In genomic region chr1:183344886-183345816, GRCm38 (mm10) we compare ENCODE assay signal across 8 mouse cellular contexts. TPM values are rescaled to one million over a fixed set of nuclear protein-coding genes. Genes with fewer than 3 reads are reported as not detected.
DNase-seq lines count a peak whose midpoint lies in the region; ATAC-seq and TF ChIP-seq lines count a peak whose summit lies in the region.

No protein-coding gene starts in this region.

- H3K27me3 ChIP-seq in heart, embryonic 12.5 days (replicated peaks): no peaks in the 10 kb centered on the region
- H3K27me3 ChIP-seq in kidney, postnatal 0 days (ENCODE audit: insufficient read depth, low read length): no peaks in the 10 kb centered on the region
- H3K27me3 ChIP-seq in liver, embryonic 11.5 days (replicated peaks; ENCODE audit: control insufficient read depth, insufficient read depth, low read length): no peaks in the 10 kb centered on the region
- H3K27me3 ChIP-seq in myocyte (ENCODE audit: control insufficient read depth, insufficient read depth, insufficient read length): no peaks in the 10 kb centered on the region

- under 1% methylated on average over 72 of the region's 72 CpGs for WGBS in heart, embryonic 12.5 days
- WGBS in kidney, postnatal 0 days: under 1% methylated on average over 72 of the region's 72 CpGs
- under 1% methylated on average over 71 of the region's 72 CpGs for WGBS in liver, embryonic 11.5 days

- peak; percentile 89 for ATAC-seq in CD4-positive, CD25-positive, alpha-beta regulatory T cell, adult 4 months
- peak; percentile 90 for ATAC-seq in erythroid progenitor cell, adult 5-6 weeks (replicated peaks; ENCODE audit: low FRiP score, poor library complexity, severe bottlenecking)
- peak; percentile 97 for ATAC-seq in heart, embryonic 12.5 days (ENCODE audit: insufficient number of reproducible peaks, low FRiP score)
- peak; percentile 95 for ATAC-seq in kidney, postnatal 0 days (replicated peaks; ENCODE audit: low FRiP score, low read depth)
- ATAC-seq in liver, embryonic 11.5 days (replicated peaks; ENCODE audit: low FRiP score): peak; percentile 95

- TF ChIP-seq POLR2A in myocyte (IDR thresholded peaks at IDR 0.05; ENCODE audit: insufficient read length, low read depth): peak; percentile 70

- H3K36me3 ChIP-seq in heart, embryonic 12.5 days: peaks cover 49% of the 10 kb centered on the region
- H3K36me3 ChIP-seq in kidney, postnatal 0 days (ENCODE audit: insufficient read depth, low read length): peaks cover 22% of the 10 kb centered on the region; the same call in 1 of the 2 replicates
- H3K36me3 ChIP-seq in liver, embryonic 11.5 days (ENCODE audit: control insufficient read depth, insufficient read depth, low read length): peaks cover 12% of the 10 kb centered on the region; the same call in 1 of the 2 replicates
- peaks cover 43% of the 10 kb centered on the region for H3K36me3 ChIP-seq in myocyte (ENCODE audit: control insufficient read depth, insufficient read depth)

- H3K4me2 ChIP-seq in heart, embryonic 12.5 days: peak overlapping the region; percentile 96
- peak overlapping the region; percentile 86 for H3K4me2 ChIP-seq in kidney, postnatal 0 days (ENCODE audit: low read length)
- H3K4me2 ChIP-seq in liver, embryonic 11.5 days: peak overlapping the region; percentile 72
- H3K4me2 ChIP-seq in myocyte (ENCODE audit: low read depth): peak overlapping the region; percentile 91

- peak overlapping the region; percentile 92 for H3K27ac ChIP-seq in brown adipose tissue, adult 24 weeks (replicated peaks; ENCODE audit: low read depth, low read length)
- H3K27ac ChIP-seq in heart, embryonic 12.5 days (ENCODE audit: poor library complexity, severe bottlenecking): peak overlapping the region; percentile 69
- peak overlapping the region; percentile 93 for H3K27ac ChIP-seq in kidney, postnatal 0 days
- peak overlapping the region; percentile 92 for H3K27ac ChIP-seq in liver, embryonic 11.5 days (ENCODE audit: low read depth, low read length)

- peaks cover 5% of the 10 kb centered on the region; the same call in 1 of the 2 replicates for H3K4me1 ChIP-seq in brown adipose tissue, adult 24 weeks (ENCODE audit: control insufficient read depth, insufficient read depth, insufficient read length, low read length)
- H3K4me1 ChIP-seq in heart, embryonic 12.5 days (replicated peaks): peaks cover 14% of the 10 kb centered on the region
- H3K4me1 ChIP-seq in kidney, postnatal 0 days (replicated peaks; ENCODE audit: insufficient read depth, low read length): no peaks in the 10 kb centered on the region
- H3K4me1 ChIP-seq in liver, embryonic 11.5 days (replicated peaks; ENCODE audit: control insufficient read depth, insufficient read depth, low read length): no peaks in the 10 kb centered on the region; the same call in 1 of the 2 replicates

- DNase-seq in kidney, postnatal 0 days (ENCODE audit: low spot score): peak; percentile 85
- peak; percentile 85 for DNase-seq in liver, embryonic 11.5 days (ENCODE audit: low spot score)
- peak; percentile 88 to 95 for DNase-seq in spleen, postnatal 4 days (ENCODE audit: low spot score in 2 of 2)

- H3K9me3 ChIP-seq in heart, embryonic 12.5 days (replicated peaks): no peaks in the 10 kb centered on the region
- no peaks in the 10 kb centered on the region for H3K9me3 ChIP-seq in kidney, postnatal 0 days (replicated peaks; ENCODE audit: low read length)
- no peaks in the 10 kb centered on the region for H3K9me3 ChIP-seq in liver, embryonic 11.5 days (ENCODE audit: control insufficient read depth, low read length)

- no peak for TF ChIP-seq CTCF in kidney, postnatal 0 days (IDR thresholded peaks at IDR 0.05; ENCODE audit: low read depth)

- peak overlapping the region; percentile 100 for H3K4me3 ChIP-seq in brown adipose tissue, adult 24 weeks (ENCODE audit: insufficient read depth, low read depth, low read length)
- peak overlapping the region; percentile 83 for H3K4me3 ChIP-seq in heart, embryonic 12.5 days
- H3K4me3 ChIP-seq in kidney, postnatal 0 days (replicated peaks; ENCODE audit: low read depth, low read length): peak overlapping the region; percentile 95
- peak overlapping the region; percentile 97 for H3K4me3 ChIP-seq in liver, embryonic 11.5 days (ENCODE audit: low read depth, low read length)
- peak overlapping the region; percentile 93 for H3K4me3 ChIP-seq in myocyte

- H3K79me2 ChIP-seq in myocyte (ENCODE audit: control insufficient read depth, insufficient read depth): peaks cover 33% of the 10 kb centered on the region

- peak overlapping the region; percentile 78 for H3ac ChIP-seq in myocyte (ENCODE audit: control insufficient read depth, insufficient read length)

- peak overlapping the region; percentile 87 for H3K9ac ChIP-seq in heart, embryonic 12.5 days
- peak overlapping the region; percentile 93 for H3K9ac ChIP-seq in kidney, postnatal 0 days (ENCODE audit: low read depth, low read length)
- H3K9ac ChIP-seq in liver, embryonic 11.5 days (ENCODE audit: low read depth, low read length): peak overlapping the region; percentile 86

TF ChIP-seq in myocyte, 11 proteins besides CTCF, POLR2A, EP300 and RAD21 (continues in another document):
- TF ChIP-seq MYOD1 (IDR thresholded peaks at IDR 0.05; ENCODE audit: control insufficient read depth in 1 of 3, insufficient read length in 2 of 3, low read depth in 2 of 3): peak in 1 of 3 experiments; percentile 17
- no peak for TF ChIP-seq E2F4 (IDR thresholded peaks at IDR 0.05; ENCODE audit: insufficient read depth)
- TF ChIP-seq USF1 (IDR thresholded peaks at IDR 0.05; ENCODE audit: low read depth): no peak
- TF ChIP-seq REST (IDR thresholded peaks at IDR 0.05; ENCODE audit: insufficient read depth, insufficient read length): no peak
- peak; percentile 77 for TF ChIP-seq POLR2AphosphoS2 (IDR thresholded peaks at IDR 0.05; ENCODE audit: insufficient read length, low read depth)
- peak in 1 of 3 experiments; percentile 31 for TF ChIP-seq MYOG (IDR thresholded peaks at IDR 0.05; ENCODE audit: control insufficient read depth in 1 of 3, insufficient read depth in 1 of 3, insufficient read length in 2 of 3, low read depth in 2 of 3)
- TF ChIP-seq TCF3 (IDR thresholded peaks at IDR 0.05; ENCODE audit: insufficient read length, low read depth): no peak
- TF ChIP-seq SRF (IDR thresholded peaks at IDR 0.05; ENCODE audit: control insufficient read depth, insufficient read length, low read depth): no peak
- TF ChIP-seq CEBPB (IDR thresholded peaks at IDR 0.05; ENCODE audit: insufficient read depth, poor library complexity, severe bottlenecking): no peak
- no peak for TF ChIP-seq MAX (IDR thresholded peaks at IDR 0.05; ENCODE audit: low read depth)

RNA-seq across cellular contexts. Expression of gene Mia3, which starts 24.2 kb away (rescaled TPM):
- 100 to 1,000 TPM in 1 of 2 experiments, 10 to 100 TPM in 1; 94.4 to 110 TPM for polyA plus RNA-seq in CD4-positive, CD25-positive, alpha-beta regulatory T cell, adult 4 months (2017; shearing (Covaris generic))
- 58.5 and 69.1 TPM in 2 replicates for polyA plus RNA-seq in brown adipose tissue, adult 24 weeks (2012; ENCODE audit: insufficient read depth, insufficient read length, missing spikeins)
- total RNA-seq in erythroid progenitor cell, adult 5-6 weeks (2015; ENCODE audit: low replicate concordance): 25.6 and 59.5 TPM in 2 replicates
- 32.2 and 47.9 TPM in 2 replicates for total RNA-seq in erythroid progenitor cell, adult 5-6 weeks (2017; ENCODE audit: low replicate concordance)
- polyA plus RNA-seq in heart, embryonic 12.5 days (2016; fragmentation: Nextera tagmentation; extraction: Ambion mirVana): 98.4 and 107 TPM in 2 replicates
- 60.8 and 61.9 TPM in 2 replicates for polyA plus RNA-seq in kidney, postnatal 0 days (2015; fragmentation: Nextera tagmentation; extraction: Ambion mirVana)
- 72.8 and 85.5 TPM in 2 replicates for polyA plus RNA-seq in liver, embryonic 11.5 days (2014; fragmentation: Nextera tagmentation; extraction: Ambion mirVana)
- 48.1 TPM for polyA plus RNA-seq in myocyte (2012; fragmentation: generic; extraction: Trizol)

RNA-seq across cellular contexts. Expression of gene Taf1a, which starts 43.6 kb away (rescaled TPM):
- 10 to 100 TPM; 31.3 to 39.7 TPM for polyA plus RNA-seq in CD4-positive, CD25-positive, alpha-beta regulatory T cell, adult 4 months (2017; shearing (Covaris generic))
- polyA plus RNA-seq in brown adipose tissue, adult 24 weeks (2012; ENCODE audit: insufficient read depth, insufficient read length, missing spikeins): 4.2 and 7.3 TPM in 2 replicates
- total RNA-seq in erythroid progenitor cell, adult 5-6 weeks (2015; ENCODE audit: low replicate concordance): 0.84 and 2.5 TPM in 2 replicates
- total RNA-seq in erythroid progenitor cell, adult 5-6 weeks (2017; ENCODE audit: low replicate concordance): 4.0 TPM in 1 of 2 replicates, not detected in the other
- polyA plus RNA-seq in heart, embryonic 12.5 days (2016; fragmentation: Nextera tagmentation; extraction: Ambion mirVana): 16.0 and 16.6 TPM in 2 replicates
- polyA plus RNA-seq in kidney, postnatal 0 days (2015; fragmentation: Nextera tagmentation; extraction: Ambion mirVana): 12.1 and 13.0 TPM in 2 replicates
- 12.4 and 13.9 TPM in 2 replicates for polyA plus RNA-seq in liver, embryonic 11.5 days (2014; fragmentation: Nextera tagmentation; extraction: Ambion mirVana)
- polyA plus RNA-seq in myocyte (2012; fragmentation: generic; extraction: Trizol): 3.4 TPM

RNA-seq across cellular contexts. Expression of gene Brox, which starts 48.1 kb away (rescaled TPM):
- polyA plus RNA-seq in CD4-positive, CD25-positive, alpha-beta regulatory T cell, adult 4 months (2017; shearing (Covaris generic)): 10 to 100 TPM; 35.4 to 35.9 TPM
- polyA plus RNA-seq in brown adipose tissue, adult 24 weeks (2012; ENCODE audit: insufficient read depth, insufficient read length, missing spikeins): 22.6 TPM in 2 replicates
- 32.7 and 42.5 TPM in 2 replicates for total RNA-seq in erythroid progenitor cell, adult 5-6 weeks (2015; ENCODE audit: low replicate concordance)
- total RNA-seq in erythroid progenitor cell, adult 5-6 weeks (2017; ENCODE audit: low replicate concordance): 82.6 and 82.8 TPM in 2 replicates
- 45.6 and 47.6 TPM in 2 replicates for polyA plus RNA-seq in heart, embryonic 12.5 days (2016; fragmentation: Nextera tagmentation; extraction: Ambion mirVana)
- 43.7 and 47.0 TPM in 2 replicates for polyA plus RNA-seq in kidney, postnatal 0 days (2015; fragmentation: Nextera tagmentation; extraction: Ambion mirVana)
- polyA plus RNA-seq in liver, embryonic 11.5 days (2014; fragmentation: Nextera tagmentation; extraction: Ambion mirVana): 27.2 and 33.4 TPM in 2 replicates
- polyA plus RNA-seq in myocyte (2012; fragmentation: generic; extraction: Trizol): 26.6 TPM

RNA-seq across cellular contexts. Expression of gene Aida, which starts 48.8 kb away (rescaled TPM):
- polyA plus RNA-seq in CD4-positive, CD25-positive, alpha-beta regulatory T cell, adult 4 months (2017; shearing (Covaris generic)): 10 to 100 TPM; 11.0 to 14.0 TPM
- polyA plus RNA-seq in brown adipose tissue, adult 24 weeks (2012; ENCODE audit: insufficient read depth, insufficient read length, missing spikeins): 30.0 and 35.5 TPM in 2 replicates
- total RNA-seq in erythroid progenitor cell, adult 5-6 weeks (2015; ENCODE audit: low replicate concordance): 40.7 and 75.9 TPM in 2 replicates
- total RNA-seq in erythroid progenitor cell, adult 5-6 weeks (2017; ENCODE audit: low replicate concordance): 90.7 and 92.3 TPM in 2 replicates
- 31.4 and 40.8 TPM in 2 replicates for polyA plus RNA-seq in heart, embryonic 12.5 days (2016; fragmentation: Nextera tagmentation; extraction: Ambion mirVana)
- 32.5 and 36.9 TPM in 2 replicates for polyA plus RNA-seq in kidney, postnatal 0 days (2015; fragmentation: Nextera tagmentation; extraction: Ambion mirVana)
- polyA plus RNA-seq in liver, embryonic 11.5 days (2014; fragmentation: Nextera tagmentation; extraction: Ambion mirVana): 17.6 and 21.1 TPM in 2 replicates
- 28.3 TPM for polyA plus RNA-seq in myocyte (2012; fragmentation: generic; extraction: Trizol)

Comparison
In these comparisons a context has a peak if more than half of its experiments do, and no peak if none do; other contexts are left out.
1. Peak in every context shown above with its lines: DNase-seq, ATAC-seq, H3K4me3 ChIP-seq and H3K27ac ChIP-seq.